Mouse (Mus musculus): ENCODE results near the gene Gale. TPM values are rescaled to one million over a fixed set of nuclear protein-coding genes. Genes with fewer than 3 reads are reported as not detected.

The Gale gene
- total RNA-seq, 2 experiments from 2014 or later: 0.73 to 0.97 TPM

GRCm38 (mm10) chr4:135943389-135943788, 20.1 kb upstream of the Gale start:
- peak; percentile 56 for DNase-seq (ENCODE audit: low spot score)

- no peak for DNase-seq (ENCODE audit: low spot score)
Measured at GRCm38 (mm10) chr4:135945706-135946105, 17.8 kb upstream of the Gale start.

GRCm38 (mm10) chr4:135946278-135946658, 17.3 kb upstream of the Gale start, which contains the start of gene Hmgcl:
Gene Hmgcl, plus strand, starts transcription at chr4:135946448.
- DNase-seq (ENCODE audit: low spot score): peak; percentile 97

- DNase-seq (ENCODE audit: low spot score): no peak
Measured at GRCm38 (mm10) chr4:135946659-135947301, 16.7 kb upstream of the Gale start.

- no peak for DNase-seq (ENCODE audit: low spot score)
Measured at GRCm38 (mm10) chr4:135948142-135948541, 15.4 kb upstream of the Gale start.

GRCm38 (mm10) chr4:135949475-135949874, 14.1 kb upstream of the Gale start:
- no peak for DNase-seq (ENCODE audit: low spot score)

- no peak for DNase-seq (ENCODE audit: low spot score)
Measured at GRCm38 (mm10) chr4:135949911-135950310, 13.6 kb upstream of the Gale start.

GRCm38 (mm10) chr4:135950365-135950764, 13.2 kb upstream of the Gale start:
- no peak for DNase-seq (ENCODE audit: low spot score)

- DNase-seq (ENCODE audit: low spot score): no peak
Measured at GRCm38 (mm10) chr4:135951505-135951904, 12.0 kb upstream of the Gale start.

- DNase-seq (ENCODE audit: low spot score): no peak
Measured at GRCm38 (mm10) chr4:135953179-135953578, 10.3 kb upstream of the Gale start.

- peak; percentile 77 for DNase-seq (ENCODE audit: low spot score)
Measured at GRCm38 (mm10) chr4:135954241-135954640, 9.3 kb upstream of the Gale start.

GRCm38 (mm10) chr4:135955886-135956285, 7.6 kb upstream of the Gale start:
- no peak for DNase-seq (ENCODE audit: low spot score)

GRCm38 (mm10) chr4:135958354-135958753, 5.2 kb upstream of the Gale start:
- no peak for DNase-seq (ENCODE audit: low spot score)

GRCm38 (mm10) chr4:135960717-135961116, 2.8 kb upstream of the Gale start:
- peak; percentile 78 for DNase-seq (ENCODE audit: low spot score)

- no peak for DNase-seq (ENCODE audit: low spot score)
Measured at GRCm38 (mm10) chr4:135961709-135962108, 1.8 kb upstream of the Gale start.

GRCm38 (mm10) chr4:135962198-135962597, 1.3 kb upstream of the Gale start:
- DNase-seq (ENCODE audit: low spot score): no peak

- no peak for DNase-seq (ENCODE audit: low spot score)
Measured at GRCm38 (mm10) chr4:135962946-135963345, 581 bp upstream of the Gale start.

- DNase-seq (ENCODE audit: low spot score): peak; percentile 28
Measured at GRCm38 (mm10) chr4:135964426-135964825, 899 bp downstream of the Gale start.

GRCm38 (mm10) chr4:135965113-135965512, 1.6 kb downstream of the Gale start:
- DNase-seq (ENCODE audit: low spot score): no peak

GRCm38 (mm10) chr4:135966283-135966682, 2.8 kb downstream of the Gale start:
- no peak for DNase-seq (ENCODE audit: low spot score)

- DNase-seq (ENCODE audit: low spot score): no peak
Measured at GRCm38 (mm10) chr4:135967086-135967760, 3.7 kb downstream of the Gale start.

- DNase-seq (ENCODE audit: low spot score): no peak
Measured at GRCm38 (mm10) chr4:135968271-135968869, 4.8 kb downstream of the Gale start.

Measured in gastrocnemius, adult 18-20 months (tissue).